Mouse (Mus musculus) CH12.LX (cell line): ENCODE measurements around the gene Mroh3. TPM values are rescaled to one million over a fixed set of nuclear protein-coding genes. Genes with fewer than 3 reads are reported as not detected.

Source experiments
- DNase-seq: peaks from one replicate; pipeline ENCODE4 v3.0.0-alpha.2; 2013; ENCODE audit errors: extremely low read depth
- H3K27ac ChIP-seq: 2 replicates; pipeline ENCODE4 v1.5.1; 2012; ENCODE audit warnings: low read depth, mild to moderate bottlenecking, control low read depth, moderate library complexity; ENCODE audit not compliant: insufficient read depth
- H3K27me3 ChIP-seq: replicated peaks from 2 replicates; pipeline ENCODE3; 2012; ENCODE audit warnings: inconsistent platforms
- H3K36me3 ChIP-seq, 2 experiments: replicated peaks in 1 of 2; 2 replicates each; pipeline versions ENCODE3 to v1.6.1; 2012; ENCODE audit warnings: inconsistent platforms in 1 of 2, low read length in 1 of 2, mild to moderate bottlenecking in 1 of 2, mixed read lengths in 1 of 2, moderate library complexity in 1 of 2; ENCODE audit not compliant: control insufficient read depth in 1 of 2, insufficient read depth in 1 of 2
- H3K4me1 ChIP-seq, 2 experiments: 2 replicates each; pipeline ENCODE4 v1.6.1; 2012; ENCODE audit warnings: inconsistent platforms in 1 of 2, moderate library complexity in 1 of 2; ENCODE audit not compliant: insufficient read depth in 2 of 2, control insufficient read depth in 1 of 2
- H3K4me2 ChIP-seq: 2 replicates; pipeline ENCODE4 v1.6.1; 2012; ENCODE audit warnings: low read depth, mild to moderate bottlenecking, control low read depth; ENCODE audit not compliant: poor library complexity, insufficient read depth, severe bottlenecking
- H3K4me3 ChIP-seq, 3 experiments: fragments of 150-350 bp in 1 of 3; sonication (generic) in 1 of 3; replicated peaks in 1 of 3; 2 replicates each; pipeline versions ENCODE3 to v1.5.1; 2011 to 2012; ENCODE audit warnings: low read depth in 2 of 3, low read length in 2 of 3, mild to moderate bottlenecking in 2 of 3, moderate library complexity in 2 of 3, control low read depth in 1 of 3, improper control_type of control experiment in 1 of 3, inconsistent platforms in 1 of 3, mixed read lengths in 1 of 3; ENCODE audit not compliant: poor library complexity in 1 of 3
- H3K79me2 ChIP-seq: replicated peaks from 2 replicates; pipeline ENCODE4 v1.6.1; 2012; ENCODE audit warnings: mild to moderate bottlenecking, moderate library complexity; ENCODE audit not compliant: control insufficient read depth, poor library complexity, insufficient read depth, severe bottlenecking; ENCODE audit errors: extremely low read depth
- H3K9ac ChIP-seq: 2 replicates; pipeline ENCODE4 v1.6.1; 2012; ENCODE audit warnings: low read depth, mild to moderate bottlenecking, control low read depth, moderate library complexity; ENCODE audit not compliant: insufficient read depth
- H3K9me3 ChIP-seq: replicated peaks from 2 replicates; pipeline ENCODE3; 2012; ENCODE audit warnings: low read length, inconsistent platforms, mixed read lengths
- BHLHE40 ChIP-seq: IDR thresholded peaks from 2 replicates; pipeline ENCODE4 v1.6.1; 2011; ENCODE audit warnings: mild to moderate bottlenecking, low read depth, low read length, improper control_type of control experiment
- CHD2 ChIP-seq: IDR thresholded peaks from 2 replicates; pipeline ENCODE4 v1.6.1; 2011; ENCODE audit warnings: low read length, improper control_type of control experiment
- CTCF ChIP-seq, 2 experiments: IDR thresholded peaks in 1 of 2; conservative IDR thresholded peaks in 1 of 2; 2 replicates each; pipeline ENCODE4 v1.5.1; 2011 to 2012; ENCODE audit warnings: low read depth in 2 of 2, low read length in 2 of 2, improper control_type of control experiment in 1 of 2, inconsistent platforms in 1 of 2, mild to moderate bottlenecking in 1 of 2, moderate library complexity in 1 of 2
- E2F4 ChIP-seq: IDR thresholded peaks from 2 replicates; pipeline ENCODE4 v1.6.1; 2011; ENCODE audit warnings: low read depth, low read length, improper control_type of control experiment; ENCODE audit not compliant: insufficient replicate concordance
- EP300 ChIP-seq: IDR thresholded peaks from 2 replicates; pipeline ENCODE4 v1.6.1; 2011; ENCODE audit warnings: low read length, improper control_type of control experiment
- GABPA ChIP-seq: IDR thresholded peaks from 2 replicates; pipeline ENCODE4 v1.6.1; 2012; ENCODE audit warnings: low read depth, low read length, improper control_type of control experiment, inconsistent platforms; ENCODE audit not compliant: insufficient replicate concordance
- JUN ChIP-seq: IDR thresholded peaks from 2 replicates; pipeline ENCODE4 v1.6.1; 2011; ENCODE audit warnings: low read depth, mild to moderate bottlenecking, low read length, improper control_type of control experiment, moderate library complexity; ENCODE audit not compliant: insufficient read depth
- JUND ChIP-seq: conservative IDR thresholded peaks from 2 replicates; pipeline ENCODE4 v1.6.1; 2011; ENCODE audit warnings: low read depth, low read length, improper control_type of control experiment
- MAX ChIP-seq: IDR thresholded peaks from 2 replicates; pipeline ENCODE4 v1.6.1; 2011; ENCODE audit warnings: low read length, improper control_type of control experiment
- MEF2A ChIP-seq: IDR thresholded peaks from 2 replicates; pipeline ENCODE4 v1.6.1; 2014; ENCODE audit warnings: low read depth, mild to moderate bottlenecking, inconsistent platforms, low read length, improper control_type of control experiment, borderline replicate concordance
- MYC ChIP-seq: IDR thresholded peaks from 2 replicates; pipeline ENCODE4 v1.6.1; 2011; ENCODE audit warnings: low read depth, mild to moderate bottlenecking, improper control_type of control experiment, low read length
- NRF1 ChIP-seq: IDR thresholded peaks from 2 replicates; pipeline ENCODE4 v1.6.1; 2014; ENCODE audit warnings: low read depth, mild to moderate bottlenecking, inconsistent platforms, low read length, improper control_type of control experiment, moderate library complexity
- POLR2AphosphoS2 ChIP-seq: IDR thresholded peaks from 2 replicates; pipeline ENCODE4 v1.6.1; 2011; ENCODE audit warnings: low read depth, low read length, improper control_type of control experiment
- RCOR1 ChIP-seq: conservative IDR thresholded peaks from 2 replicates; pipeline ENCODE4 v1.6.1; 2012; ENCODE audit warnings: low read depth, mild to moderate bottlenecking, inconsistent platforms, low read length, improper control_type of control experiment
- SMC3 ChIP-seq: IDR thresholded peaks from 2 replicates; pipeline ENCODE4 v1.6.1; 2011; ENCODE audit warnings: low read depth, low read length, improper control_type of control experiment
- TBP ChIP-seq: conservative IDR thresholded peaks from 2 replicates; pipeline ENCODE4 v1.6.1; 2011; ENCODE audit warnings: low read depth, low read length, improper control_type of control experiment
- TCF12 ChIP-seq: IDR thresholded peaks from 2 replicates; pipeline ENCODE4 v1.6.1; 2014; ENCODE audit warnings: low read depth, mild to moderate bottlenecking, inconsistent platforms, low read length, improper control_type of control experiment
- UBTF ChIP-seq: IDR thresholded peaks from 2 replicates; pipeline ENCODE4 v1.6.1; 2012; ENCODE audit warnings: low read depth, mild to moderate bottlenecking, inconsistent platforms, low read length, improper control_type of control experiment, moderate library complexity
- dilution Hi-C: fragments of 300-500 bp; cut with MboI; formaldehyde crosslinking; loops from 2 replicates; pipeline ENCODE4 v1.14.3; 2020; ENCODE audit warnings: low sequenced_read_pairs; ENCODE audit not compliant: extremely low pct_unique_long_range_greater_than_20kb, extremely low pct_ligation_motif_present
- in situ Hi-C: fragments of 300-500 bp; cut with MboI; formaldehyde crosslinking; loops from 3 replicates; pipeline ENCODE4 v1.14.3; 2019; ENCODE audit warnings: low sequenced_read_pairs, low pct_ligation_motif_present, low pct_unique_long_range_greater_than_20kb, mixed read lengths
- polyA plus RNA-seq: library from polyadenylated mRNA; unstranded; fragments of >175 nt; gene quantifications from 2 replicates; pipeline ENCODE4 v1.2.1, GENCODE M21; 2012; ENCODE audit warnings: low read depth; ENCODE audit not compliant: insufficient read length
- total RNA-seq, 2 experiments: library from RNA; depleted of rRNA; stranded (reverse); fragments of 300-350 nt in 1 of 2; fragments of >200 nt in 1 of 2; gene quantifications; 2 replicates each; pipeline ENCODE4 v1.2.3; 2012 to 2014

The Mroh3 gene
- total and polyA plus RNA-seq, 3 experiments = not detected

DNA sequence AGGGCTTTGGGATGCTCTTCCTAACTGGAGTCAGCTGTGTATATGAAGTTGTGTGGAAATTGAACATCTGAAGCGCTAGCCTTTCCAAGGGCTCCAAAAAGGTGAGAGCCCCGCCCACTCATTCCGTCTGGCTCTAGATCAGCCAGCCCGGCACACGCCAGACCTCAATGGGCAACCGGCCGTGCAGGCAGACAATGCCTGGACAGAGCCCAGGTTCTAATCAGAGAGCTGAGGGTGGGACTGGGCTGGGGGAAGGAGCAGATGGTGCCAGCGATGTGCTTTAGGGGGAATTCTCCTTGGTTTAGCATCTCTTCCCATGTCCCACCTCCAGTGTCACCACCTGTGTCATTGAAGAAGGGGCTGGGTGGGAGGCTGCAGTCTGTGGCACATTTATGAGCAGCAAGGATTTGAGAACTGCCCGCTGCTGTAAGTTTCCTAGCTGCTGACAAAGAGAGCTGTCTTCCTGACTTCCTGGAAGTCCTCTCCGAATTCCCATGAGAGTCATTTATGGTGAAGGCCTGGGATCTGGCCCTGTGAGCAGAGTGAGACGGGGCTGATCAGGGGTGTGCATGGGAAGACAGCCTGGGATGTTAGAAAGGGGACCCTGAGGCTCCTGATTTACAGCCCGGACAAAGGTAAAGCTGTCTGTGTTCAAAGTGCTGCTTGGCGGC lies 78.9 kb downstream of the Mroh3 start:
- Histone ChIP-seq H3K4me3 (no peak overlapping the region), H3K79me2 (peaks cover 26% of the 10 kb centered on the region), H3K9me3 (no peaks in the 10 kb centered on the region), H3K4me2 (peak overlapping the region; percentile 65; the same call in 1 of the 2 replicates), H3K9ac (no peak overlapping the region), H3K4me1 (peaks cover 41 to 76% of the 10 kb centered on the region in 2 experiments), H3K27me3 (no peaks in the 10 kb centered on the region), H3K27ac (peak overlapping the region; percentile 84; the same call in 1 of the 2 replicates), H3K36me3 (peaks cover 4 to 9% of the 10 kb centered on the region in 2 experiments)
- dilution Hi-C loops = no loop called here
- DNase-seq = no peak
- in situ Hi-C loops = loop anchor here (10.0 kb wide), 1 partner anchor 369 kb away; the partner anchor contains the start of gene Phlda3
- TF ChIP-seq CTCF (conservative IDR thresholded peaks at IDR 0.05 in 1 of 2, IDR thresholded peaks at IDR 0.05 in 1 of 2; ENCODE audit: low read depth in 2 of 2, low read length in 2 of 2) (no peak), TBP (no peak), JUN (no peak), MEF2A (no peak), JUND (no peak), EP300 (no peak), GABPA (no peak), NRF1 (no peak), RCOR1 (no peak), TCF12 (no peak), POLR2AphosphoS2 (no peak), MYC (no peak), UBTF (no peak), SMC3 (no peak), MAX (no peak), E2F4 (no peak)

GRCm38 (mm10) chr1:136132386-136133201 lies 80.0 kb downstream of the Mroh3 start:
- Histone ChIP-seq H3K4me2 (peak overlapping the region; percentile 65), H3K36me3 (peaks cover 9 to 18% of the 10 kb centered on the region in 2 experiments), H3K27me3 (no peaks in the 10 kb centered on the region), H3K27ac (no peak overlapping the region), H3K9ac (peak overlapping the region; percentile 95), H3K9me3 (no peaks in the 10 kb centered on the region), H3K4me1 (peaks cover 34 to 75% of the 10 kb centered on the region in 2 experiments), H3K79me2 (peaks cover 16% of the 10 kb centered on the region), H3K4me3 (peak overlapping the region; percentile 93 to 99 (median 95))
- in situ Hi-C loops (loop anchor here (10.0 kb wide), 1 partner anchor 368 kb away; the partner anchor contains the start of gene Phlda3), dilution Hi-C loops (no loop called here)
- peak; percentile 73 for TF ChIP-seq CHD2
- TF ChIP-seq BHLHE40 = no peak
- TF ChIP-seq E2F4 = no peak
- no peak for DNase-seq

Other genes with a start within 250 kb of the Mroh3 start
- not detected in 2 replicates for gene Igfn1, start 206.5 kb downstream of the Mroh3 start, total RNA-seq (2012; rRNA removed)
- not detected in 2 replicates for gene Igfn1, start 206.5 kb downstream of the Mroh3 start, total RNA-seq (2014; rRNA removed)
- gene Igfn1, start 206.5 kb downstream of the Mroh3 start, polyA plus RNA-seq = 0.04 TPM in 1 of 2 replicates, not detected in the other
- 19.1 and 22.2 TPM in 2 replicates for gene Tmem9, start 204.7 kb downstream of the Mroh3 start, total RNA-seq (2012; rRNA removed)
- gene Tmem9, start 204.7 kb downstream of the Mroh3 start, total RNA-seq (2014; rRNA removed) = 28.2 and 30.1 TPM in 2 replicates
- gene Tmem9, start 204.7 kb downstream of the Mroh3 start, polyA plus RNA-seq = 23.9 and 28.6 TPM in 2 replicates
- not detected in 2 replicates for gene Ascl5, start 162.0 kb downstream of the Mroh3 start, total RNA-seq (2012; rRNA removed)
- not detected in 2 replicates for gene Ascl5, start 162.0 kb downstream of the Mroh3 start, total RNA-seq (2014; rRNA removed)
- not detected in 2 replicates for gene Ascl5, start 162.0 kb downstream of the Mroh3 start, polyA plus RNA-seq
- gene Cacna1s, start 160.1 kb downstream of the Mroh3 start, total RNA-seq (2012; rRNA removed) = 54.0 and 61.7 TPM in 2 replicates
- gene Cacna1s, start 160.1 kb downstream of the Mroh3 start, total RNA-seq (2014; rRNA removed) = 84.1 and 90.0 TPM in 2 replicates
- gene Cacna1s, start 160.1 kb downstream of the Mroh3 start, polyA plus RNA-seq = 33.9 and 42.5 TPM in 2 replicates
- gene Kif21b, start 81.4 kb downstream of the Mroh3 start, total RNA-seq (2012; rRNA removed) = 21.1 and 26.2 TPM in 2 replicates
- gene Kif21b, start 81.4 kb downstream of the Mroh3 start, total RNA-seq (2014; rRNA removed) = 6.0 and 7.3 TPM in 2 replicates
- 22.6 and 32.4 TPM in 2 replicates for gene Kif21b, start 81.4 kb downstream of the Mroh3 start, polyA plus RNA-seq
- gene Inava, start 21.4 kb upstream of the Mroh3 start, total RNA-seq (2012; rRNA removed) = 0.34 and 0.42 TPM in 2 replicates
- not detected in 2 replicates for gene Inava, start 21.4 kb upstream of the Mroh3 start, total RNA-seq (2014; rRNA removed)
- 0.11 and 0.34 TPM in 2 replicates for gene Inava, start 21.4 kb upstream of the Mroh3 start, polyA plus RNA-seq
- not detected in 2 replicates for gene Gpr25, start 48.0 kb upstream of the Mroh3 start, total RNA-seq (2012; rRNA removed)
- not detected in 2 replicates for gene Gpr25, start 48.0 kb upstream of the Mroh3 start, total RNA-seq (2014; rRNA removed)
- not detected in 2 replicates for gene Gpr25, start 48.0 kb upstream of the Mroh3 start, polyA plus RNA-seq
- 5.6 and 7.0 TPM in 2 replicates for gene Camsap2, start 133.3 kb upstream of the Mroh3 start, total RNA-seq (2012; rRNA removed)
- gene Camsap2, start 133.3 kb upstream of the Mroh3 start, total RNA-seq (2014; rRNA removed) = 9.5 and 10.0 TPM in 2 replicates
- gene Camsap2, start 133.3 kb upstream of the Mroh3 start, polyA plus RNA-seq = 10.9 and 11.3 TPM in 2 replicates
- gene Ddx59, start 202.4 kb upstream of the Mroh3 start, total RNA-seq (2012; rRNA removed) = 7.2 and 9.0 TPM in 2 replicates
- gene Ddx59, start 202.4 kb upstream of the Mroh3 start, total RNA-seq (2014; rRNA removed) = 10.9 and 12.2 TPM in 2 replicates
- gene Ddx59, start 202.4 kb upstream of the Mroh3 start, polyA plus RNA-seq = 6.9 and 8.1 TPM in 2 replicates